18 mouse cellular contexts compared by ENCODE assay signal in genomic region chr9:104152121-104152520, GRCm38 (mm10).
"Had no signal": no experiment of that assay in that cellular context is flagged by ENCODE, and none has a peak within 500 bp of the region (broad histone marks: within the 10 kb centered on the region; RNA-seq: fewer than 3 reads in every experiment).

No protein-coding gene starts in this region.

- H3K27me3 ChIP-seq: midbrain, embryonic 12.5 days; neural tube, embryonic 13.5 days; neural tube, embryonic 15.5 days had no signal

- H3K4me1 ChIP-seq: midbrain, embryonic 10.5 days; midbrain, embryonic 12.5 days; neural tube, embryonic 13.5 days; neural tube, embryonic 15.5 days had no signal

- H3K4me3 ChIP-seq: midbrain, embryonic 10.5 days; midbrain, embryonic 12.5 days; myocyte; neural tube, embryonic 13.5 days; neural tube, embryonic 15.5 days had no signal

- DNase-seq: lung, adult 18-20 months; lung, embryonic 14.5 days; lung, postnatal 10 days; lung, postnatal 4 days; midbrain, embryonic 14.5 days; retina, postnatal 1 day; right cerebral cortex, adult 18-20 months; right cerebral cortex, postnatal 25 days; right cerebral cortex, postnatal 4 days; spleen, adult 18-20 months; thymus, adult 2 months; thymus, postnatal 25 days; thymus, postnatal 4 days had no signal

- H3K27ac ChIP-seq: midbrain, embryonic 10.5 days; midbrain, embryonic 12.5 days; neural tube, embryonic 13.5 days; neural tube, embryonic 15.5 days had no signal
